Mouse (Mus musculus): ENCODE measurements around the gene Mettl6.

DNA sequence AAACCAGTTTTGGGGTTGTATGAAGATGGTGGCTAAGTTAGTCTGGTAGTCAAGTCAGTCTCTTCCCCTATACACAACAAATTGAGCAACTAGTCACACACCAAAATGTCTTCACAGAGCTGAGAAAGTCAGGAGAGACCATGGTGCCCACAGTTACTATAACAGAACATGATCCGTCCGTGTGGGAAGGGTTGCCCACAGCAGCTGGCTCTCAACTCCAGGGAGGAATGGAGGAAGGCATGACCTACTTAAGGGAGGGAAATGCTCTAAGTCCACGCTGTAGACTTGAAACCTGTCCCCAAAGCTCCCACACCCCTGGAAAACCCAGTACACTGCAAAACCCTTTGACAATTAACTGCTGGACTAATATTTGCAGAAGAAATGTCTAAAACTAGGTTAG is 15.5 kb upstream of the Mettl6 start:
- TF ChIP-seq GATA1 (IDR thresholded peaks at IDR 0.05; ENCODE audit: borderline replicate concordance, low read length) (no peak), FLI1 (IDR thresholded peaks at IDR 0.05; ENCODE audit: low read length) (no peak)
